Mouse (Mus musculus): Measurements from ENCODE around the gene Vat1. TPM values are rescaled to one million over a fixed set of nuclear protein-coding genes. Genes with fewer than 3 reads are reported as not detected.

The Vat1 gene
- polyA plus RNA-seq, 2 experiments, result 63.3 to 88.0 TPM

DNA sequence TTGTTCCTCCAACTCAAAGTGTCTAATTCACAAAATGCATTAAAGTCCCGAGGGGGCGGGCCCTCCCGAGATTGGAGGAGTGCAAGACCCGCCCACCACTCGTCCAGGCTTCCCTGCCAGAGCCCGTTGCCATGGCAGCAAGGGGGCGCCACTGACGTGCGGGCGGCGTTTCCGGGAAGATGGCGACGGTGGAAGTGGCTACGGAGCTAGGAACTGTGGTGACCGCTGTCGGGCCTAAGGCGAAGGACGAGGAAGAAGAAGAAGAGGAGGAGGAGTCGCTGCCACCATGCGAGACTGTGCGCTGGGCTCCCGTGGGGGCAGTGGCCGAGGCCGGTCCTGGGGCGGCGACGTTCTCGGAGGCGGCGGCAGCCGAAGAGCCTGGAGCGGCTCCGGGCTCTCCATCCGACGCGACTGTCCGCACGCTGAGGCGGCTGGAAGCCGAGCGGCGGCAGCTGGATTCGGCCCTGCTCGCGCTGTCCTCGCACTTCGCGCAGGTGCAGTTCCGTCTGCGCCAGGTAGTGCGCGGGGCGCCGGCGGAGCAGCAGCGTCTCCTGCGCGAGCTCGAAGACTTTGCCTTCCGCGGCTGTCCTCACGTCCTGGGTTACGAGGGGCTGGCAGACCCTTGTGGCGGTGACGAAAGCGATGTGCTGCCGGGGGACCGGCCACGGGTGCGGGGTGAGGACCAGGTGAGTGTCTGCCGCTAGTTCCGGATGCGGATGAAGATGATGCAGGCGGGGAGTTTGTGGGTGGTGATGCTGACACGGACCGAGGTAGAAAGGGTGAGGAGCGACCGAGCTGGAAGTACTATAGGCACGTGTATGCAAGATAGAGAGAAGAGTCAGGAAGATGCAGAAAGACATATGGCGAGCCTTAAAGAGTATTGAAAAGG lies 40.9 kb downstream of the Vat1 start, which contains the start of the genes Rundc1 and Ptges3l:
Rundc1 (plus strand) TSS at position 161 of the 889 bp plus-strand sequence.
Ptges3l (minus strand) TSS at position 409 of the 889 bp plus-strand sequence.
- Histone ChIP-seq H3K9me3 (ENCODE audit: control insufficient read depth, low read length) (no peaks in the 10 kb centered on the region), H3K4me2 (replicated peaks; ENCODE audit: low read depth, low read length, severe bottlenecking) (peak within 1 kb of the TSS; percentile 82), H3K27ac (replicated peaks; ENCODE audit: low read depth, low read length) (peak within 1 kb of the TSS; percentile 72), H3K27me3 (ENCODE audit: control insufficient read depth, insufficient read depth, low read length) (no peaks in the 10 kb centered on the region), H3K4me3 (replicated peaks; ENCODE audit: low read length) (peak within 1 kb of the TSS; percentile 97), H3K4me1 (ENCODE audit: control insufficient read depth, insufficient read depth, low read length) (peaks cover 19% of the 10 kb centered on the region), H3K9ac (ENCODE audit: low read depth, low read length, severe bottlenecking) (peak within 1 kb of the TSS; percentile 73), H3K36me3 (ENCODE audit: control insufficient read depth, insufficient read depth, low read length) (peaks cover 10% of the 10 kb centered on the region)
- peak; percentile 50; the same call in 1 of the 2 replicates for TF ChIP-seq POLR2A (IDR thresholded peaks at IDR 0.05; ENCODE audit: borderline replicate concordance, extremely low read depth, insufficient read depth, insufficient read length)
- DNase-seq (ENCODE audit: low spot score) (peak; percentile 97), ATAC-seq (ENCODE audit: low FRiP score, low read depth) (peak; percentile 95)
- WGBS, result 1% methylated on average over 72 of the region's 81 CpGs

DNA sequence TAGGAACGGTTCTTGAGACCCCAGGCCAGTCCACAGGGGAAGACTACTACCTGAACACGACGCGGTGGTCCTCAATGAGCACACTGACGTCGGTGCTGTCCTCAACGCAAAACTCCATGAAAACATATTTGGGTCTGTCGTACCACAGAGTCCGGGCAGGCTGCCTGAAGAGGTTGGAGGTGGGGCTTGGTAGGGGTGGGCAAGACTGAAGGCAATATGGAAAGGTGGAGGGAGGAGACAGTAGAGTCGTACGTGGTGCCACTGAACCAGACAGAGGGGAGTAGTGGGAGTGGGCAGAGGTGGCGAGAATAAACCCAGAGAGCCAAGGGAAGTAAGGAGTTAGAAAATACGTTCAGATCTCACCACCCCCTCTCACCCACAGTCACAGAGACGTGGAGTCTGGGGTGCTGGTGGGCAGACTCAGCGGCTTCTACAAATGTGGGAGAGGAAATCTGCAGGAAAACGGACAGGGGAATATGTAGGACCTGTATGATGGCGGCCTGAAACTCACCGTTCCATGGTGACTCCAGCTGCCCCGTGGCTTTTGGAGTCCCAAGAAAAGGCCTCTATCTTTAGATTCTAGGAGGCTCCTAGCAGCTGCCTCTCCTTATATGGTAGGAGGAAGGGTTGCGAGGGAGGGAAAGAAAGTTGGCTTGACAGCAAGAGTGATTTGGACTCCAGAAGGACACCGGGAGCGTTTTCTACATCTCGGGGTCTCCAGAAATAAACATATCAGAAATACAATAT lies 41.8 kb downstream of the Vat1 start, which contains the start of gene Gm27029:
Gm27029 (minus strand) TSS at position 692 of the 747 bp plus-strand sequence.
- ATAC-seq (ENCODE audit: low FRiP score, low read depth) (peak; percentile 76), DNase-seq (ENCODE audit: low spot score) (no peak)
- Histone ChIP-seq H3K4me2 (replicated peaks; ENCODE audit: low read depth, low read length, severe bottlenecking) (peak within 1 kb of the TSS; percentile 82), H3K9ac (ENCODE audit: low read depth, low read length, severe bottlenecking) (peak within 1 kb of the TSS; percentile 73), H3K27ac (replicated peaks; ENCODE audit: low read depth, low read length) (peak within 1 kb of the TSS; percentile 72), H3K4me3 (replicated peaks; ENCODE audit: low read length) (peak within 1 kb of the TSS; percentile 97), H3K4me1 (ENCODE audit: control insufficient read depth, insufficient read depth, low read length) (peaks cover 19% of the 10 kb centered on the region), H3K27me3 (ENCODE audit: control insufficient read depth, insufficient read depth, low read length) (no peaks in the 10 kb centered on the region), H3K9me3 (ENCODE audit: control insufficient read depth, low read length) (no peaks in the 10 kb centered on the region), H3K36me3 (ENCODE audit: control insufficient read depth, insufficient read depth, low read length) (peaks cover under 1% of the 10 kb centered on the region)
- 4% methylated on average over 23 of the region's 23 CpGs for WGBS
- no peak for TF ChIP-seq POLR2A (IDR thresholded peaks at IDR 0.05; ENCODE audit: borderline replicate concordance, extremely low read depth, insufficient read depth, insufficient read length)

DNA sequence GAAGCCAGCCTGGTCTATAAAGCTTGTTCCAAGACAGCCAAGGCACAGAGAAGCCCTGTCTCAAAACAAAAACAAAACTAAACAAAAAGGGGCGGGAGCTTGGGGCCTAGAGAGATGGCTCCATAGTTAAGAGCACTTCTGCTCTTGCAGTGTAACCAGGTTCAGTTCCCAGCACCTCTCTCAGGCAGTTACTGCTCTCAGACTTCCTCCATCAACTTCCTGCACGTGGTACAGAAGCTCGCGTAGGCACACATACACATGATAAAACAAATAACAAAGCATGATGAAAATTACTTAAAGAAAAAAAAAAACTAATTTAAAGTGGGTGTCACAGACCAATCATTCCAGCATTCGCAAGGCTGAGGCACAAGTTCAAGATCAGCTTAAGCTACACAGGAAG lies 45.9 kb downstream of the Vat1 start:
- no peak overlapping the region for H3K4me3 ChIP-seq (replicated peaks; ENCODE audit: low read length)
- H3K36me3 ChIP-seq (ENCODE audit: control insufficient read depth, insufficient read depth, low read length), result no peaks in the 10 kb centered on the region
- H3K27me3 ChIP-seq (ENCODE audit: control insufficient read depth, insufficient read depth, low read length), result no peaks in the 10 kb centered on the region
- no peak overlapping the region for H3K27ac ChIP-seq (replicated peaks; ENCODE audit: low read depth, low read length)
- no peak for TF ChIP-seq POLR2A (IDR thresholded peaks at IDR 0.05; ENCODE audit: borderline replicate concordance, extremely low read depth, insufficient read depth, insufficient read length)
- H3K9me3 ChIP-seq (ENCODE audit: control insufficient read depth, low read length), result no peaks in the 10 kb centered on the region
- peaks cover 15% of the 10 kb centered on the region for H3K4me1 ChIP-seq (ENCODE audit: control insufficient read depth, insufficient read depth, low read length)
- no peak overlapping the region for H3K4me2 ChIP-seq (replicated peaks; ENCODE audit: low read depth, low read length, severe bottlenecking)
- 87% methylated on average over 5 of the region's 5 CpGs for WGBS
- DNase-seq (ENCODE audit: low spot score) (no peak), ATAC-seq (ENCODE audit: low FRiP score, low read depth) (no peak)
- H3K9ac ChIP-seq (ENCODE audit: low read depth, low read length, severe bottlenecking), result no peak overlapping the region

DNA sequence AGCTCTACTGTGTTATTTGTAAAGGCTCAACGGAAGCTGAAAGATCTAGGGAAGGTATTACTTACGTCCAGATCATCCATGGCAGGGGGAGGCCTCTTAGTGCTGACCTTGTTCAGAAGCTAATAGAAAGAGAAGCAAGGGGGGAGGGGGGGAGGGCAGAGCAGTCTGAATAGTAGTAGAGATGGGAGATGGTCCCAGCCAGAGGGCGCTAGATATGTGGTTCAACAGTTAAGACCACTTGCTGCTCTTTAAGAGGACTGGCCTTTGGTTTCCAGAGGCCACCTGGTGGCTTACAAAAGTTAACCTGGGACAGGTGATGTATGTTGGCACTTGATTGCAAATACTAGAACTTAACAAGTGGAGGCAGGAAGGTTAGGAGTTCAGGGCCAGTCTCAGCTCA lies 46.4 kb downstream of the Vat1 start:
- TF ChIP-seq POLR2A (IDR thresholded peaks at IDR 0.05; ENCODE audit: borderline replicate concordance, extremely low read depth, insufficient read depth, insufficient read length), result no peak
- Histone ChIP-seq H3K27ac (replicated peaks; ENCODE audit: low read depth, low read length) (no peak overlapping the region), H3K4me1 (ENCODE audit: control insufficient read depth, insufficient read depth, low read length) (peaks cover 15% of the 10 kb centered on the region), H3K9ac (ENCODE audit: low read depth, low read length, severe bottlenecking) (no peak overlapping the region), H3K9me3 (ENCODE audit: control insufficient read depth, low read length) (no peaks in the 10 kb centered on the region), H3K4me2 (replicated peaks; ENCODE audit: low read depth, low read length, severe bottlenecking) (no peak overlapping the region), H3K27me3 (ENCODE audit: control insufficient read depth, insufficient read depth, low read length) (no peaks in the 10 kb centered on the region), H3K4me3 (replicated peaks; ENCODE audit: low read length) (no peak overlapping the region), H3K36me3 (ENCODE audit: control insufficient read depth, insufficient read depth, low read length) (no peaks in the 10 kb centered on the region)
- ATAC-seq (ENCODE audit: low FRiP score, low read depth) (no peak), DNase-seq (ENCODE audit: low spot score) (no peak)
- 33% methylated on average over 3 of the region's 3 CpGs for WGBS

DNA sequence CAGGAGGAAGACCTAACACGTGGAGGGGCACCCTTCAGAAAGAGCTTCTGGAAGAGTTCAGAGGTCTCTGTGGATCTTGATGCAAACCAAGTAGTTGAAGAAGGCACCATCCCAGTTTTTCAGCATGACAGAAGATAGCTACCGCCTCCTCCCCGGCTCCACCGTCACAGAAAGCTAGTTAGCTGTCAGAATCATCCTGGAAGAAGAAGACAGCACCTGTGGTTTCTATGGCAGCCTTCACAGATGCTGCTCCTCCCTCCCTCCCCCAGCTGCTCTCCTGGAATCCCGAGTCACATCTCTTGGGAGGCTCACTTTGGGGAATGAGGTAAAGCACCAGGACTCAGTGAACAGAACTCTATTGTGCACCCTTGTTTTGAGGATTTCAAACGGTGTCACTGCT lies 47.0 kb downstream of the Vat1 start:
- no peaks in the 10 kb centered on the region for H3K27me3 ChIP-seq (ENCODE audit: control insufficient read depth, insufficient read depth, low read length)
- peaks cover 10% of the 10 kb centered on the region for H3K4me1 ChIP-seq (ENCODE audit: control insufficient read depth, insufficient read depth, low read length)
- DNase-seq (ENCODE audit: low spot score) (no peak), ATAC-seq (ENCODE audit: low FRiP score, low read depth) (no peak)
- H3K9me3 ChIP-seq (ENCODE audit: control insufficient read depth, low read length), result no peaks in the 10 kb centered on the region
- no peak overlapping the region for H3K9ac ChIP-seq (ENCODE audit: low read depth, low read length, severe bottlenecking)
- no peak overlapping the region for H3K27ac ChIP-seq (replicated peaks; ENCODE audit: low read depth, low read length)
- WGBS, result 59% methylated on average over 6 of the region's 6 CpGs
- H3K4me3 ChIP-seq (replicated peaks; ENCODE audit: low read length), result no peak overlapping the region
- no peak for TF ChIP-seq POLR2A (IDR thresholded peaks at IDR 0.05; ENCODE audit: borderline replicate concordance, extremely low read depth, insufficient read depth, insufficient read length)
- H3K4me2 ChIP-seq (replicated peaks; ENCODE audit: low read depth, low read length, severe bottlenecking), result no peak overlapping the region
- H3K36me3 ChIP-seq (ENCODE audit: control insufficient read depth, insufficient read depth, low read length), result peaks cover under 1% of the 10 kb centered on the region; the same call in 1 of the 2 replicates

Measured in limb, embryonic 14.5 days (tissue).